9 mouse cellular contexts compared by ENCODE assay signal in the genomic region with DNA sequence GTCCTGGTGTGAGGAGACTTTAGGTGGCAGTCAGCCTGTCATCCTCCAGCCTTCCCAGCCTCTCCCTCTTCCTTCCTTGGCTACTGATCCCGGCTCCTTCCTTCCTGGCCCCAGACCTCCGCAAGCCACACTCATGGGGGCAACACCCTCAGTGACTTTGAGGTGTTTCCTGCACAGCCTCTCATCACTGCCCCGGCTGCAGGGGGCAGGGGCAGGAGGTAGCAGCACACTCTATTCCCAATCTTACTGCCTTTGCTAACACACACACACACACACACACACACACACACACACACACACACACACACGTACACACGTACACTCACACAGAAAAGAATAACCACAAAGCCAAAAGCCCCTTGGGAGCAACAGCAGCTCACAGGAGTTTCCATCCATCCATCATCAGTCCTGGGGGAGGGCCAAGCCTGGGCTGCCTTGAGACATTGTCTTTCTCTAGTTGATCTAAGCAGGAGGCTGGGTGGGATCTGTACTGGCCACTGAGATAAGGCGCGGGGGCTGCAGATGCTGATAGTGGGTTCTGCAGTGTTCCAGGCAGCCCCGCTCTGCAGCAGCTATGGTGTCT. TPM values are rescaled to one million over a fixed set of nuclear protein-coding genes. Genes with fewer than 3 reads are reported as not detected.
DNase-seq lines count a peak whose midpoint lies in the region; ATAC-seq and TF ChIP-seq lines count a peak whose summit lies in the region.
"Had no signal": no experiment of that assay in that cellular context is flagged by ENCODE, and none has a peak within 500 bp of the region (broad histone marks: within the 10 kb centered on the region; RNA-seq: fewer than 3 reads in every experiment).

No protein-coding gene starts in this region.

- dilution Hi-C loops in CH12.LX (cut with MboI; ENCODE audit: extremely low pct_ligation_motif_present, extremely low pct_unique_long_range_greater_than_20kb, low sequenced_read_pairs), result no loop called here

- no peak overlapping the region for H3K4me2 ChIP-seq in CH12.LX (ENCODE audit: insufficient read depth, low read depth, poor library complexity, severe bottlenecking)
- H3K4me2 ChIP-seq in heart, embryonic 15.5 days, result peak overlapping the region; percentile 26; the same call in 1 of the 2 replicates
- peak overlapping the region; percentile 46 for H3K4me2 ChIP-seq in liver, embryonic 11.5 days
- H3K4me2 ChIP-seq: limb, embryonic 15.5 days had no signal

- no peaks in the 10 kb centered on the region for H3K79me2 ChIP-seq in CH12.LX (replicated peaks; ENCODE audit: control insufficient read depth, extremely low read depth, insufficient read depth, poor library complexity, severe bottlenecking)

- no peak overlapping the region for H3K27ac ChIP-seq in CH12.LX (ENCODE audit: insufficient read depth, low read depth)
- H3K27ac ChIP-seq in heart, embryonic 15.5 days, result peak overlapping the region; percentile 57
- peak overlapping the region; percentile 71 for H3K27ac ChIP-seq in liver, embryonic 11.5 days (ENCODE audit: low read depth, low read length)
- H3K27ac ChIP-seq: limb, embryonic 15.5 days had no signal

- 23% methylated on average over 8 of the region's 8 CpGs for WGBS in heart, embryonic 15.5 days
- WGBS in liver, embryonic 11.5 days, result 13% methylated on average over 8 of the region's 8 CpGs

- H3K36me3 ChIP-seq in CH12.LX (replicated peaks in 1 of 2; ENCODE audit: control insufficient read depth in 1 of 2, insufficient read depth in 1 of 2, low read length in 1 of 2), result no peaks in the 10 kb centered on the region
- no peaks in the 10 kb centered on the region for H3K36me3 ChIP-seq in heart, embryonic 15.5 days
- H3K36me3 ChIP-seq in liver, embryonic 11.5 days (ENCODE audit: control insufficient read depth, insufficient read depth, low read length), result no peaks in the 10 kb centered on the region
- H3K36me3 ChIP-seq: limb, embryonic 15.5 days had no signal

- no peak for TF ChIP-seq RAD21 in CH12.LX (IDR thresholded peaks at IDR 0.05; ENCODE audit: low read depth, low read length)

- no peak for TF ChIP-seq POLR2A in CH12.LX (IDR thresholded peaks at IDR 0.05; ENCODE audit: low read depth, low read length)

- peak; percentile 63 for ATAC-seq in heart, embryonic 15.5 days (replicated peaks; ENCODE audit: insufficient number of reproducible peaks, insufficient read depth, low FRiP score, low read depth)
- peak; percentile 92 for ATAC-seq in liver, embryonic 11.5 days (replicated peaks; ENCODE audit: low FRiP score)

- H3K4me1 ChIP-seq in CH12.LX (ENCODE audit: control insufficient read depth in 1 of 2, insufficient read depth in 2 of 2), result peaks cover 37 to 69% of the 10 kb centered on the region in 2 experiments
- peaks cover 46% of the 10 kb centered on the region for H3K4me1 ChIP-seq in heart, embryonic 15.5 days (replicated peaks)
- H3K4me1 ChIP-seq in liver, embryonic 11.5 days (replicated peaks; ENCODE audit: control insufficient read depth, insufficient read depth, low read length), result peaks cover 93% of the 10 kb centered on the region

- peak overlapping the region in 1 of 3 experiments; percentile 27 for H3K4me3 ChIP-seq in CH12.LX (replicated peaks in 1 of 3; ENCODE audit: low read depth in 2 of 3, low read length in 2 of 3, poor library complexity in 1 of 3)
- H3K4me3 ChIP-seq in heart, embryonic 15.5 days, result no peak overlapping the region
- H3K4me3 ChIP-seq in liver, embryonic 11.5 days (ENCODE audit: low read depth, low read length), result peak overlapping the region; percentile 5; the same call in 1 of the 2 replicates
- H3K4me3 ChIP-seq: limb, embryonic 15.5 days had no signal

- H3K27me3 ChIP-seq in CH12.LX (replicated peaks), result peaks cover 31% of the 10 kb centered on the region
- peaks cover 38% of the 10 kb centered on the region for H3K27me3 ChIP-seq in heart, embryonic 15.5 days
- H3K27me3 ChIP-seq in liver, embryonic 11.5 days (replicated peaks; ENCODE audit: control insufficient read depth, insufficient read depth, low read length), result peaks cover 10% of the 10 kb centered on the region

- DNase-seq in adrenal gland, postnatal 10 days, result peak; percentile 55
- no peak for DNase-seq in adrenal gland, postnatal 25 days
- peak; percentile 83 for DNase-seq in CH12.LX (ENCODE audit: extremely low read depth)
- peak; percentile 73 for DNase-seq in liver, embryonic 11.5 days (ENCODE audit: low spot score)
- no peak for DNase-seq in layer of hippocampus, postnatal 10 days (ENCODE audit: low spot score in 2 of 2)
- no peak for DNase-seq in gastrocnemius, postnatal 25 days
- DNase-seq in cerebellum, adult 11-12 months, result no peak

- in situ Hi-C loops in CH12.LX (cut with MboI; ENCODE audit: low pct_ligation_motif_present, low pct_unique_long_range_greater_than_20kb, low sequenced_read_pairs), result no loop called here

- TF ChIP-seq EP300 in CH12.LX (IDR thresholded peaks at IDR 0.05; ENCODE audit: low read length), result peak; percentile 81

- H3K9ac ChIP-seq in CH12.LX (ENCODE audit: insufficient read depth, low read depth), result no peak overlapping the region
- H3K9ac ChIP-seq in heart, embryonic 15.5 days, result no peak overlapping the region
- H3K9ac ChIP-seq in liver, embryonic 11.5 days (ENCODE audit: low read depth, low read length), result peak overlapping the region; percentile 44
- H3K9ac ChIP-seq: limb, embryonic 15.5 days had no signal

- peaks cover under 1% of the 10 kb centered on the region for H3K9me3 ChIP-seq in CH12.LX (replicated peaks; ENCODE audit: low read length)
- H3K9me3 ChIP-seq in heart, embryonic 15.5 days (replicated peaks), result no peaks in the 10 kb centered on the region
- H3K9me3 ChIP-seq in liver, embryonic 11.5 days (ENCODE audit: control insufficient read depth, low read length), result no peaks in the 10 kb centered on the region
- H3K9me3 ChIP-seq: limb, embryonic 15.5 days had no signal

- no peak for TF ChIP-seq CTCF in CH12.LX (conservative IDR thresholded peaks at IDR 0.05 in 1 of 2, IDR thresholded peaks at IDR 0.05 in 1 of 2; ENCODE audit: low read depth in 2 of 2, low read length in 2 of 2)

TF ChIP-seq in CH12.LX, 34 proteins besides CTCF, POLR2A, EP300 and RAD21 (continues in another document):
- TF ChIP-seq MAFK (IDR thresholded peaks at IDR 0.05; ENCODE audit: insufficient replicate concordance, low read length) (no peak), BHLHE40 (IDR thresholded peaks at IDR 0.05; ENCODE audit: low read depth, low read length) (peak; percentile 72), USF2 (conservative IDR thresholded peaks at IDR 0.05; ENCODE audit: low read depth, low read length) (no peak), MEF2A (IDR thresholded peaks at IDR 0.05; ENCODE audit: borderline replicate concordance, low read depth, low read length) (peak; percentile 75; the same call in 1 of the 2 replicates)

RNA-seq across cellular contexts. Expression of a gene that starts 7.4 kb away (rescaled TPM):
- 10 to 100 TPM; 15.0 to 18.5 TPM for total RNA-seq in adrenal gland, postnatal 10 days (2021)
- total RNA-seq in adrenal gland, postnatal 25 days (2021), result 7.2 and 15.0 TPM in 2 replicates
- total RNA-seq in CH12.LX (2012; rRNA removed) (0.93 and 1.0 TPM in 2 replicates), CH12.LX (2014; rRNA removed) (0.65 and 1.4 TPM in 2 replicates)
- 2.5 and 2.6 TPM in 2 replicates for polyA plus RNA-seq in CH12.LX (2012; ENCODE audit: insufficient read length, low read depth)
- 4.8 and 8.1 TPM in 2 replicates for polyA plus RNA-seq in heart, embryonic 15.5 days (2015; fragmentation: Nextera tagmentation; extraction: Ambion mirVana)
- 107 TPM in 2 replicates for polyA plus RNA-seq in liver, embryonic 11.5 days (2014; fragmentation: Nextera tagmentation; extraction: Ambion mirVana)
- under 1 TPM; 0.62 to 0.71 TPM for total RNA-seq in layer of hippocampus, postnatal 10 days (2021)
- total RNA-seq in gastrocnemius, postnatal 25 days (2021), result 10 to 100 TPM; 34.8 to 40.4 TPM

RNA-seq across cellular contexts. Expression of a gene that starts 18.0 kb away (rescaled TPM):
- 1 to 10 TPM; 5.1 to 6.7 TPM for total RNA-seq in adrenal gland, postnatal 10 days (2021)
- 4.4 and 5.7 TPM in 2 replicates for total RNA-seq in adrenal gland, postnatal 25 days (2021)
- total RNA-seq in CH12.LX (2012; rRNA removed) (0.29 and 0.85 TPM in 2 replicates), CH12.LX (2014; rRNA removed) (0.80 and 1.2 TPM in 2 replicates)
- 0.56 and 0.81 TPM in 2 replicates for polyA plus RNA-seq in CH12.LX (2012; ENCODE audit: insufficient read length, low read depth)
- polyA plus RNA-seq in heart, embryonic 15.5 days (2015; fragmentation: Nextera tagmentation; extraction: Ambion mirVana), result 8.0 and 15.1 TPM in 2 replicates
- polyA plus RNA-seq in liver, embryonic 11.5 days (2014; fragmentation: Nextera tagmentation; extraction: Ambion mirVana), result 18.6 and 20.4 TPM in 2 replicates
- 1 to 10 TPM in 1 of 2 experiments, under 1 TPM in 1; 0.41 to 1.1 TPM for total RNA-seq in layer of hippocampus, postnatal 10 days (2021)
- total RNA-seq in gastrocnemius, postnatal 25 days (2021), result 1 to 10 TPM; 3.0 to 4.2 TPM

RNA-seq across cellular contexts. Expression of a gene that starts 28.2 kb away (rescaled TPM):
- under 1 TPM in 1 of 2 experiments, not detected in 1; 0.48 TPM for total RNA-seq in adrenal gland, postnatal 10 days (2021)
- 0.85 TPM in 1 of 2 replicates, not detected in the other for total RNA-seq in adrenal gland, postnatal 25 days (2021)
- total RNA-seq in CH12.LX (2012; rRNA removed) (not detected in 2 replicates), CH12.LX (2014; rRNA removed) (not detected in 2 replicates)
- polyA plus RNA-seq in CH12.LX (2012; ENCODE audit: insufficient read length, low read depth), result not detected in 2 replicates
- 0.45 and 1.6 TPM in 2 replicates for polyA plus RNA-seq in heart, embryonic 15.5 days (2015; fragmentation: Nextera tagmentation; extraction: Ambion mirVana)
- 0.36 TPM in 1 of 2 replicates, not detected in the other for polyA plus RNA-seq in liver, embryonic 11.5 days (2014; fragmentation: Nextera tagmentation; extraction: Ambion mirVana)
- total RNA-seq in layer of hippocampus, postnatal 10 days (2021), result 1 to 10 TPM in 1 of 2 experiments, under 1 TPM in 1; 0.96 to 1.3 TPM
- not detected for total RNA-seq in gastrocnemius, postnatal 25 days (2021)

RNA-seq across cellular contexts. Expression of a gene that starts 50.8 kb away (rescaled TPM):
- 1 to 10 TPM; 1.0 to 1.1 TPM for total RNA-seq in adrenal gland, postnatal 10 days (2021)
- total RNA-seq in adrenal gland, postnatal 25 days (2021), result not detected in 2 replicates
- total RNA-seq in CH12.LX (2012; rRNA removed) (not detected in 2 replicates), CH12.LX (2014; rRNA removed) (not detected in 2 replicates)
- not detected in 2 replicates for polyA plus RNA-seq in CH12.LX (2012; ENCODE audit: insufficient read length, low read depth)
- 2.0 and 5.2 TPM in 2 replicates for polyA plus RNA-seq in heart, embryonic 15.5 days (2015; fragmentation: Nextera tagmentation; extraction: Ambion mirVana)
- 4.9 and 5.6 TPM in 2 replicates for polyA plus RNA-seq in liver, embryonic 11.5 days (2014; fragmentation: Nextera tagmentation; extraction: Ambion mirVana)
- total RNA-seq in layer of hippocampus, postnatal 10 days (2021), result 1 to 10 TPM; 6.8 to 7.5 TPM
- under 1 TPM; 0.38 to 0.72 TPM for total RNA-seq in gastrocnemius, postnatal 25 days (2021)

RNA-seq across cellular contexts. Expression of a gene that starts 57.3 kb away (rescaled TPM):
- 100 to 1,000 TPM; 103 to 118 TPM for total RNA-seq in adrenal gland, postnatal 10 days (2021)
- 123 and 157 TPM in 2 replicates for total RNA-seq in adrenal gland, postnatal 25 days (2021)
- total RNA-seq in CH12.LX (2012; rRNA removed) (20.6 and 25.4 TPM in 2 replicates), CH12.LX (2014; rRNA removed) (12.9 and 16.7 TPM in 2 replicates)
- polyA plus RNA-seq in CH12.LX (2012; ENCODE audit: insufficient read length, low read depth), result 22.9 and 29.7 TPM in 2 replicates
- 20.1 and 26.7 TPM in 2 replicates for polyA plus RNA-seq in heart, embryonic 15.5 days (2015; fragmentation: Nextera tagmentation; extraction: Ambion mirVana)
- 22.4 and 25.6 TPM in 2 replicates for polyA plus RNA-seq in liver, embryonic 11.5 days (2014; fragmentation: Nextera tagmentation; extraction: Ambion mirVana)
- 100 to 1,000 TPM; 138 to 143 TPM for total RNA-seq in layer of hippocampus, postnatal 10 days (2021)
- total RNA-seq in gastrocnemius, postnatal 25 days (2021), result 10 to 100 TPM; 23.6 to 24.9 TPM

Comparison
In these comparisons a context has a peak if more than half of its experiments do, and no peak if none do; other contexts are left out.
1. DNase-seq: peak in adrenal gland, postnatal 10 days (single experiment), CH12.LX (single experiment) and liver, embryonic 11.5 days (single experiment); none in adrenal gland, postnatal 25 days (single experiment), layer of hippocampus, postnatal 10 days (0 of 2), gastrocnemius, postnatal 25 days (single experiment) and cerebellum, adult 11-12 months (single experiment).